ENCODE assay signal across 12 mouse cellular contexts in genomic region chr6:81815248-81815961, GRCm38 (mm10).
DNase-seq lines count a peak whose midpoint lies in the region; ATAC-seq lines count a peak whose summit lies in the region.
"Had no signal": no experiment of that assay in that cellular context is flagged by ENCODE, and none has a peak within 500 bp of the region (broad histone marks: within the 10 kb centered on the region; RNA-seq: fewer than 3 reads in every experiment).

No protein-coding gene starts in this region.

- no peaks in the 10 kb centered on the region for H3K9me3 ChIP-seq in heart, embryonic 12.5 days (replicated peaks)
- H3K9me3 ChIP-seq in embryonic facial prominence, embryonic 14.5 days (ENCODE audit: control insufficient read depth, low read length): no peaks in the 10 kb centered on the region
- H3K9me3 ChIP-seq in liver, embryonic 11.5 days (ENCODE audit: control insufficient read depth, low read length): no peaks in the 10 kb centered on the region
- H3K9me3 ChIP-seq: hindbrain, embryonic 15.5 days had no signal

- no peak overlapping the region for H3K4me2 ChIP-seq in heart, embryonic 12.5 days
- H3K4me2 ChIP-seq in embryonic facial prominence, embryonic 14.5 days (ENCODE audit: low read depth, low read length): no peak overlapping the region
- no peak overlapping the region for H3K4me2 ChIP-seq in liver, embryonic 11.5 days
- H3K4me2 ChIP-seq: hindbrain, embryonic 15.5 days had no signal

- H3K9ac ChIP-seq in heart, embryonic 12.5 days: no peak overlapping the region
- no peak overlapping the region for H3K9ac ChIP-seq in embryonic facial prominence, embryonic 14.5 days (ENCODE audit: low read depth, low read length)
- H3K9ac ChIP-seq in liver, embryonic 11.5 days (ENCODE audit: low read depth, low read length): no peak overlapping the region
- H3K9ac ChIP-seq: hindbrain, embryonic 15.5 days had no signal

- no peak overlapping the region for H3K4me3 ChIP-seq in heart, embryonic 12.5 days
- no peak overlapping the region for H3K4me3 ChIP-seq in embryonic facial prominence, embryonic 14.5 days (ENCODE audit: low read depth, low read length)
- H3K4me3 ChIP-seq in liver, embryonic 11.5 days (ENCODE audit: low read depth, low read length): no peak overlapping the region
- H3K4me3 ChIP-seq: heart, adult 2 months; hindbrain, embryonic 15.5 days had no signal

- no peak overlapping the region for H3K27ac ChIP-seq in heart, embryonic 12.5 days (ENCODE audit: poor library complexity, severe bottlenecking)
- no peak overlapping the region for H3K27ac ChIP-seq in embryonic facial prominence, embryonic 14.5 days (replicated peaks; ENCODE audit: low read depth, low read length)
- no peak overlapping the region for H3K27ac ChIP-seq in liver, embryonic 11.5 days (ENCODE audit: low read depth, low read length)
- H3K27ac ChIP-seq: heart, adult 2 months; hindbrain, embryonic 15.5 days; macrophage had no signal

- DNase-seq in heart, adult 11 months: peak; percentile 71
- DNase-seq in layer of hippocampus, adult 11-12 months (ENCODE audit: low spot score): peak; percentile 75
- no peak for DNase-seq in layer of hippocampus, postnatal 25 days (ENCODE audit: extremely low spot score in 1 of 2, low spot score in 1 of 2)
- DNase-seq in brain, adult 2 months (ENCODE audit: low read depth, low spot score): peak; percentile 75
- DNase-seq in embryonic facial prominence, embryonic 14.5 days (ENCODE audit: low spot score): peak; percentile 12
- DNase-seq in liver, embryonic 11.5 days (ENCODE audit: low spot score): no peak
- DNase-seq: heart, adult 2 months had no signal

- no peaks in the 10 kb centered on the region for H3K36me3 ChIP-seq in heart, embryonic 12.5 days
- H3K36me3 ChIP-seq in embryonic facial prominence, embryonic 14.5 days (ENCODE audit: control insufficient read depth, insufficient read depth, low read length): no peaks in the 10 kb centered on the region
- no peaks in the 10 kb centered on the region for H3K36me3 ChIP-seq in liver, embryonic 11.5 days (ENCODE audit: control insufficient read depth, insufficient read depth, low read length)
- H3K36me3 ChIP-seq: hindbrain, embryonic 15.5 days had no signal

- H3K4me1 ChIP-seq in heart, embryonic 12.5 days (replicated peaks): no peaks in the 10 kb centered on the region
- H3K4me1 ChIP-seq in embryonic facial prominence, embryonic 14.5 days (ENCODE audit: control insufficient read depth, insufficient read depth, low read length): no peaks in the 10 kb centered on the region
- no peaks in the 10 kb centered on the region for H3K4me1 ChIP-seq in liver, embryonic 11.5 days (replicated peaks; ENCODE audit: control insufficient read depth, insufficient read depth, low read length)

- no peaks in the 10 kb centered on the region for H3K27me3 ChIP-seq in heart, embryonic 12.5 days (replicated peaks)
- H3K27me3 ChIP-seq in embryonic facial prominence, embryonic 14.5 days (replicated peaks; ENCODE audit: control insufficient read depth, insufficient read depth, low read length): no peaks in the 10 kb centered on the region
- H3K27me3 ChIP-seq in liver, embryonic 11.5 days (replicated peaks; ENCODE audit: control insufficient read depth, insufficient read depth, low read length): no peaks in the 10 kb centered on the region
- H3K27me3 ChIP-seq: hindbrain, embryonic 15.5 days had no signal

- ATAC-seq in heart, embryonic 12.5 days (ENCODE audit: insufficient number of reproducible peaks, low FRiP score): no peak
- ATAC-seq in embryonic facial prominence, embryonic 14.5 days (ENCODE audit: low read depth): no peak
- no peak for ATAC-seq in activated CD4-positive, CD25-positive, alpha-beta regulatory T cell, adult 4 months
- ATAC-seq in liver, embryonic 11.5 days (replicated peaks; ENCODE audit: low FRiP score): no peak
- ATAC-seq: CD4-positive, CD25-positive, alpha-beta regulatory T cell, adult 4 months had no signal

- 57% methylated on average over 8 of the region's 8 CpGs for WGBS in heart, embryonic 12.5 days
- WGBS in embryonic facial prominence, embryonic 14.5 days: 80% methylated on average over 8 of the region's 8 CpGs
- 77% methylated on average over 8 of the region's 8 CpGs for WGBS in liver, embryonic 11.5 days

Comparison
In these comparisons a context has a peak if more than half of its experiments do, and no peak if none do; other contexts are left out.
1. DNase-seq: peak in heart, adult 11 months (single experiment), layer of hippocampus, adult 11-12 months (single experiment), brain, adult 2 months (single experiment) and embryonic facial prominence, embryonic 14.5 days (single experiment); none in layer of hippocampus, postnatal 25 days (0 of 2) and liver, embryonic 11.5 days (single experiment).